Mouse (Mus musculus) limb, embryonic 14.5 days (tissue): ENCODE measurements around the gene Drc3. TPM values are rescaled to one million over a fixed set of nuclear protein-coding genes. Genes with fewer than 3 reads are reported as not detected.
"Not testable (repeated sequence)": the region's sequence is repeated elsewhere in the genome, so short reads cannot be mapped to it uniquely, and the experiment has no call there.

ENCODE experiments used
- ATAC-seq: fragments of 200-750 bp; cut with Nextera tagmentation; 2 replicates; pipeline ENCODE4 v1.8.0; 2017; ENCODE audit warnings: low read depth, moderate number of reproducible peaks, moderate TSS enrichment; ENCODE audit not compliant: low FRiP score
- DNase-seq: peaks from one replicate; pipeline ENCODE4 v3.0.0-alpha.2; 2015; ENCODE audit warnings: low spot score
- H3K27ac ChIP-seq: fragments of 300-500 bp; sonication (generic); replicated peaks from 2 replicates; pipeline ENCODE4 v1.5.1; 2014; ENCODE audit warnings: low read depth, mild to moderate bottlenecking, low read length, moderate library complexity, mixed read lengths
- H3K27me3 ChIP-seq: fragments of 300-500 bp; sonication (generic); 2 replicates; pipeline ENCODE4 v1.6.1; 2014; ENCODE audit warnings: low read length, mixed read lengths; ENCODE audit not compliant: control insufficient read depth, insufficient read depth
- H3K36me3 ChIP-seq: fragments of 300-500 bp; sonication (generic); 2 replicates; pipeline ENCODE4 v1.6.1; 2014; ENCODE audit warnings: mild to moderate bottlenecking, low read length, moderate library complexity, mixed read lengths; ENCODE audit not compliant: control insufficient read depth, insufficient read depth
- H3K4me1 ChIP-seq: fragments of 300-500 bp; sonication (generic); 2 replicates; pipeline ENCODE4 v1.6.1; 2014; ENCODE audit warnings: antibody characterized with exemption, low read length, mixed read lengths; ENCODE audit not compliant: control insufficient read depth, insufficient read depth
- H3K4me2 ChIP-seq: fragments of 300-500 bp; sonication (generic); replicated peaks from 2 replicates; pipeline ENCODE4 v1.6.1; 2014; ENCODE audit warnings: low read depth, mild to moderate bottlenecking, low read length, moderate library complexity; ENCODE audit not compliant: severe bottlenecking
- H3K4me3 ChIP-seq: fragments of 300-500 bp; sonication (generic); replicated peaks from 2 replicates; pipeline ENCODE4 v1.5.1; 2014; ENCODE audit warnings: low read length
- H3K9ac ChIP-seq: fragments of 300-500 bp; sonication (generic); 2 replicates; pipeline ENCODE4 v1.6.1; 2014; ENCODE audit warnings: mild to moderate bottlenecking, low read depth, low read length, moderate library complexity; ENCODE audit not compliant: severe bottlenecking
- H3K9me3 ChIP-seq: fragments of 300-500 bp; sonication (generic); 2 replicates; pipeline ENCODE4 v1.6.1; 2016; ENCODE audit warnings: low read length; ENCODE audit not compliant: control insufficient read depth
- POLR2A ChIP-seq: fragments of 200-500 bp; IDR thresholded peaks from 2 replicates; pipeline ENCODE4 v1.8.0; 2012; ENCODE audit warnings: inconsistent platforms, mild to moderate bottlenecking, moderate library complexity, borderline replicate concordance; ENCODE audit not compliant: insufficient read depth, insufficient read length; ENCODE audit errors: extremely low read depth
- WGBS: fragments of 180-500 bp; shearing (Covaris S2); extraction: QIAGEN DNeasy Blood & Tissue Kit; methylation state at CpG from one replicate; pipeline ENCODE4 v1.1.7; 2014; 5-methylcytosine and 5-hydroxymethylcytosine counted together
- polyA plus RNA-seq, 2 experiments: library from polyadenylated mRNA; depleted of rRNA in 1 of 2; stranded (reverse) in 1 of 2; unstranded in 1 of 2; fragments of >200 nt; fragmentation: Nextera tagmentation in 1 of 2; extraction: Ambion mirVana in 1 of 2; gene quantifications; 2 replicates each; pipeline versions ENCODE4 v1.2.1 to v1.2.3; 2012 to 2014

Drc3 gene
- polyA plus RNA-seq, 2 experiments: 1.3 to 1.9 TPM

GRCm38 (mm10) chr11:60423006-60423405 is 69.9 kb downstream of the Drc3 start:
- no peak overlapping the region for H3K27ac ChIP-seq
- no peak overlapping the region for H3K4me3 ChIP-seq
- WGBS: 82% methylated on average over 1 of the region's 1 CpGs
- DNase-seq: no peak
- H3K36me3 ChIP-seq: peaks cover 27% of the 10 kb centered on the region
- ATAC-seq: no peak
- no peak overlapping the region for H3K9ac ChIP-seq
- H3K4me2 ChIP-seq: no peak overlapping the region
- peaks cover 11% of the 10 kb centered on the region for H3K4me1 ChIP-seq
- H3K9me3 ChIP-seq: no peaks in the 10 kb centered on the region
- no peaks in the 10 kb centered on the region for H3K27me3 ChIP-seq
- TF ChIP-seq POLR2A: no peak

- no peak overlapping the region for H3K4me3 ChIP-seq
- DNase-seq (no peak), ATAC-seq (no peak)
- H3K4me1 ChIP-seq: no peaks in the 10 kb centered on the region
- H3K9me3 ChIP-seq: no peaks in the 10 kb centered on the region
- H3K9ac ChIP-seq: no peak overlapping the region
- no peak for TF ChIP-seq POLR2A
- H3K27me3 ChIP-seq: no peaks in the 10 kb centered on the region
- H3K36me3 ChIP-seq: peaks cover 37% of the 10 kb centered on the region
- no peak overlapping the region for H3K4me2 ChIP-seq
- no peak overlapping the region for H3K27ac ChIP-seq
- WGBS: 90% methylated on average over 1 of the region's 1 CpGs
Observed at GRCm38 (mm10) chr11:60426417-60426816, 73.3 kb downstream of the Drc3 start.

DNA sequence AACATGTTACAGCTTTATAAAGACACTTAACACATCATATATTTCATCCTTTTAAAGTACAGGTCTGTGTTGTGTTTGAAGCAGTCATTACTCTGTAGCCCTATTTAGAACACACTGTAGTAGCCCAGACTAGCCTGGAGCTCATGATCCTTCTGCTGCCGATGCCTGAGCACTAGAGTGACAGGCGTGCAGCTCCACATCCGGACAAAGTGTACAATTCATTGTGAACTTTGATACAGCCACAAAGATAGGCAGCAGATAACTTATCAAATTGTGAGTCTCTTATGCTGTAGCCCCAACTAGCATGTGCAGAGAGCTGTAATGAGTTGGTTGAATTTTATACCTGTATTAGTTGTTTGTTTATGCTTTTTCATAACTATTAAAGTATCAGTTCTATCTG is 74.5 kb downstream of the Drc3 start:
- Histone ChIP-seq H3K4me1 (no peaks in the 10 kb centered on the region), H3K27me3 (no peaks in the 10 kb centered on the region), H3K4me3 (no peak overlapping the region), H3K4me2 (no peak overlapping the region), H3K27ac (no peak overlapping the region), H3K9ac (no peak overlapping the region), H3K9me3 (no peaks in the 10 kb centered on the region), H3K36me3 (peaks cover 45% of the 10 kb centered on the region)
- DNase-seq (no peak), ATAC-seq (no peak)
- TF ChIP-seq POLR2A: no peak
- 94% methylated on average over 3 of the region's 3 CpGs for WGBS

DNA sequence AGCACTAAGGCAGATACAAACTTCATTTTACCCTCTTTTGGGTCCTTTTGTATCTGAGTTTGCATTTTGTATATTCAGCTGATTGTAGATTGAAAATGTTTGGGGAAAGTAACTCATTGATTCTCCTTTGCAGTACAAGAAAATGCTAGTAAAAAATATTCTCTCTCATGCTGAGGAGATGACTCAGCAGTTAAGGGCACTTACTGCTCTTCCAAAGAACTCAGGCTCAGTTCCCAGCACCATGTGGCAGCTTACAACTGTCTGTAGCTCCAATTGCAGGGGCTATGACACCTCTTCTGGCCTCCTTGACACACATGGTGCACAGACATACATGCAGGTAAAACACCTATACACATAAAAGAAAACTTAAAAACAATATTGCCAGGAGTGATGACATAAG is 80.4 kb downstream of the Drc3 start:
- Histone ChIP-seq H3K4me1 (no peaks in the 10 kb centered on the region), H3K4me2 (no peak overlapping the region), H3K9ac (no peak overlapping the region), H3K4me3 (no peak overlapping the region), H3K36me3 (peaks cover 66% of the 10 kb centered on the region), H3K9me3 (no peaks in the 10 kb centered on the region), H3K27me3 (no peaks in the 10 kb centered on the region), H3K27ac (no peak overlapping the region)
- DNase-seq (no peak), ATAC-seq (no peak)
- TF ChIP-seq POLR2A: no peak

DNA sequence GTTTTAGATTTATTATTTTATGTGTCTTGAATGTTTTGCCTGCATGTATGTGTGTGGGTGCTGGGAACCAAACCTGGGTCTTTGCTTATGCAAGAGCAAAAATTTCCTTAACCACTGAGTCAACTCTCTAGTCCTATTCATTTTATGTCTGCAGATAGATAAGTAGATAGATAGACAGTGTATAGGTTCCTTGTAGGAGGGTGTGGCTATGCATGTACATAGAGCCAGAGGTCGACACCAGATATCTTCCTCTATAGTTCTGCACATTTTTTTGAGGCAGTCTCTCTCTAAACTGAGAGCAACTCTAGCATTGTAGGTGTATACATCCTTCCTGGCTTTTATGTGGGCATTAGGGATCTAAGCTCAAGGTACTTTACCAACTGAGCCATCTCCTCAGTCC is 82.0 kb downstream of the Drc3 start:
- no peak for ATAC-seq
- no peak for DNase-seq
- no peaks in the 10 kb centered on the region for H3K9me3 ChIP-seq
- 100% methylated on average over 1 of the region's 1 CpGs for WGBS
- H3K4me3 ChIP-seq: no peak overlapping the region
- H3K4me1 ChIP-seq: no peaks in the 10 kb centered on the region
- no peak overlapping the region for H3K9ac ChIP-seq
- H3K4me2 ChIP-seq: no peak overlapping the region
- TF ChIP-seq POLR2A: no peak
- no peak overlapping the region for H3K27ac ChIP-seq
- no peaks in the 10 kb centered on the region for H3K27me3 ChIP-seq
- peaks cover 68% of the 10 kb centered on the region for H3K36me3 ChIP-seq

DNA sequence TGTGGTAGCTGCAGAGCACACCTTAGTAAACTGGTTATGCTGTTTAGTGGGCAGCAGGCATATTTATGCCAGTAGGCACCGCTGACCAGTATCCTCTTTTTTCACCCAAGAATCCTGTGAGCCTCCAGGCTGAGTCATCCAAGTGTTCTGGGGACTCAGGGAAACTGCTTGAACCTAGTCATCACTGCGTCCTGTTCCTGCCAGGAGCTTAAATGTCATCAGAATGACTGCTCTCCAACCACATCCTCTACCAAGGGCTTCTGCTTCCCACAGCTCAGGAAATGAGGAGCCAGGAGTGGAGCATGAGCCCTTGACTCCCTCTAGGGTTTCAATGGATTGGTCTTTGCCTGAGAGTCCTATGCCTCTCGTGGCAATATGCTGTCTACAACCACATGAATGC is 83.5 kb downstream of the Drc3 start:
- H3K9ac ChIP-seq: no peak overlapping the region
- 87% methylated on average over 3 of the region's 3 CpGs for WGBS
- no peak for DNase-seq
- ATAC-seq: no peak
- no peaks in the 10 kb centered on the region for H3K9me3 ChIP-seq
- H3K4me3 ChIP-seq: no peak overlapping the region
- H3K27me3 ChIP-seq: no peaks in the 10 kb centered on the region
- TF ChIP-seq POLR2A: no peak
- no peak overlapping the region for H3K27ac ChIP-seq
- H3K4me2 ChIP-seq: no peak overlapping the region
- H3K36me3 ChIP-seq: peaks cover 76% of the 10 kb centered on the region
- no peaks in the 10 kb centered on the region for H3K4me1 ChIP-seq

DNA sequence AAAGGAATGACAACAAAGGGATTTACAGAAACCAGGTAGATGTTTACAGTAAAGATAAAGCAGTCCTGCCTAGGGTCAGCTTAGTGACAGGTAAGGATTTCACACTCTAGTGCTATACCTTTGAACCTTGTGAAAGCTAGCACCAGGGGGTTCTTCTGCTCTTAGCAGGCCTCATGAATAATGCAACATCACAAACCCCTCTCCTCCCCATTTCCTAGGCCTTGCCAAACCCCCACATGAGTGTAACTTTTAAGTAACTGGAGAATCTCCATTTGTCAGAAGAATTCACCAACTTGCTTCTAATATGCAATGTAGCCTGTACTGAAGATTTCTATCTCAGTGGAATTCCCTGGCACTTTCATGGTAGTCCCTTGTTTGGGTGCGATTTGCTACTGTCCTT is 86.5 kb downstream of the Drc3 start:
- H3K4me2 ChIP-seq, H3K4me3 ChIP-seq, DNase-seq, H3K9me3 ChIP-seq, ATAC-seq, H3K4me1 ChIP-seq, H3K9ac ChIP-seq, H3K27me3 ChIP-seq, H3K27ac ChIP-seq: not testable (repeated sequence)
- peaks cover 82% of the 10 kb centered on the region for H3K36me3 ChIP-seq
- WGBS: 8% methylated on average over 1 of the region's 1 CpGs
